Mouse (Mus musculus): ENCODE results near the gene Ifi44. TPM values are rescaled to one million over a fixed set of nuclear protein-coding genes. Genes with fewer than 3 reads are reported as not detected.

Gene Ifi44
- polyA plus RNA-seq (2015; fragmentation: Nextera tagmentation; extraction: Ambion mirVana), result 0.63 and 1.1 TPM in 2 replicates

GRCm38 (mm10) chr3:151749737-151750136, at the start of gene Ifi44:
Gene Ifi44, minus strand, starts transcription at chr3:151749960.
- no peak for ATAC-seq (ENCODE audit: insufficient number of reproducible peaks, low FRiP score, low TSS enrichment, low read depth)
- Histone ChIP-seq H3K9ac (no peak within 1 kb of the TSS), H3K4me1 (no peaks in the 10 kb centered on the region), H3K36me3 (no peaks in the 10 kb centered on the region), H3K9me3 (no peaks in the 10 kb centered on the region), H3K4me2 (no peak within 1 kb of the TSS), H3K27me3 (no peaks in the 10 kb centered on the region), H3K4me3 (no peak within 1 kb of the TSS), H3K27ac (no peak within 1 kb of the TSS)
- 34% methylated on average over 7 of the region's 7 CpGs for WGBS

GRCm38 (mm10) chr3:151788622-151789021, 38.9 kb upstream of the Ifi44 start:
- 73% methylated on average over 8 of the region's 8 CpGs for WGBS

GRCm38 (mm10) chr3:151775089-151775488, 25.3 kb upstream of the Ifi44 start:
- 63% methylated on average over 4 of the region's 4 CpGs for WGBS
- no peaks in the 10 kb centered on the region for H3K27me3 ChIP-seq
- H3K4me3 ChIP-seq, result no peak overlapping the region
- no peaks in the 10 kb centered on the region for H3K4me1 ChIP-seq
- no peaks in the 10 kb centered on the region for H3K9me3 ChIP-seq
- no peak overlapping the region for H3K27ac ChIP-seq
- H3K4me2 ChIP-seq, result no peak overlapping the region
- H3K9ac ChIP-seq, result no peak overlapping the region
- ATAC-seq (ENCODE audit: insufficient number of reproducible peaks, low FRiP score, low TSS enrichment, low read depth), result no peak
- no peaks in the 10 kb centered on the region for H3K36me3 ChIP-seq

More at GRCm38 (mm10) chr3:151788622-151789021, 38.9 kb upstream of the Ifi44 start:
- Histone ChIP-seq H3K36me3 (no peaks in the 10 kb centered on the region), H3K27me3 (no peaks in the 10 kb centered on the region), H3K27ac (no peak overlapping the region), H3K4me2 (no peak overlapping the region), H3K4me1 (no peaks in the 10 kb centered on the region), H3K4me3 (no peak overlapping the region), H3K9me3 (no peaks in the 10 kb centered on the region), H3K9ac (no peak overlapping the region)
- ATAC-seq (ENCODE audit: insufficient number of reproducible peaks, low FRiP score, low TSS enrichment, low read depth), result no peak

GRCm38 (mm10) chr3:151771074-151771473, 21.3 kb upstream of the Ifi44 start:
- Histone ChIP-seq H3K9me3 (no peaks in the 10 kb centered on the region), H3K4me2 (no peak overlapping the region), H3K9ac (no peak overlapping the region), H3K4me1 (no peaks in the 10 kb centered on the region), H3K4me3 (no peak overlapping the region), H3K27me3 (no peaks in the 10 kb centered on the region), H3K36me3 (no peaks in the 10 kb centered on the region), H3K27ac (no peak overlapping the region)
- WGBS, result 44% methylated on average over 3 of the region's 3 CpGs
- ATAC-seq (ENCODE audit: insufficient number of reproducible peaks, low FRiP score, low TSS enrichment, low read depth), result no peak

- Histone ChIP-seq H3K9me3 (no peaks in the 10 kb centered on the region), H3K9ac (no peak overlapping the region), H3K4me3 (no peak overlapping the region), H3K27me3 (no peaks in the 10 kb centered on the region), H3K4me1 (no peaks in the 10 kb centered on the region), H3K4me2 (no peak overlapping the region), H3K27ac (no peak overlapping the region), H3K36me3 (no peaks in the 10 kb centered on the region)
- ATAC-seq (ENCODE audit: insufficient number of reproducible peaks, low FRiP score, low TSS enrichment, low read depth), result no peak
- 90% methylated on average over 1 of the region's 1 CpGs for WGBS
Observed at GRCm38 (mm10) chr3:151748514-151748913, 1.2 kb downstream of the Ifi44 start.

GRCm38 (mm10) chr3:151746058-151746457, 3.7 kb downstream of the Ifi44 start:
- H3K9ac ChIP-seq, result no peak overlapping the region
- H3K27ac ChIP-seq, result no peak overlapping the region
- ATAC-seq (ENCODE audit: insufficient number of reproducible peaks, low FRiP score, low TSS enrichment, low read depth), result no peak
- H3K4me1 ChIP-seq, result no peaks in the 10 kb centered on the region
- 90% methylated on average over 8 of the region's 8 CpGs for WGBS
- no peaks in the 10 kb centered on the region for H3K27me3 ChIP-seq
- no peak overlapping the region for H3K4me3 ChIP-seq
- no peaks in the 10 kb centered on the region for H3K9me3 ChIP-seq
- H3K36me3 ChIP-seq, result no peaks in the 10 kb centered on the region
- H3K4me2 ChIP-seq, result no peak overlapping the region

- H3K27ac ChIP-seq, result no peak overlapping the region
- H3K9ac ChIP-seq, result no peak overlapping the region
- H3K4me1 ChIP-seq, result no peaks in the 10 kb centered on the region
- no peaks in the 10 kb centered on the region for H3K27me3 ChIP-seq
- no peaks in the 10 kb centered on the region for H3K9me3 ChIP-seq
- H3K36me3 ChIP-seq, result no peaks in the 10 kb centered on the region
- H3K4me2 ChIP-seq, result no peak overlapping the region
- no peak for ATAC-seq (ENCODE audit: insufficient number of reproducible peaks, low FRiP score, low TSS enrichment, low read depth)
- H3K4me3 ChIP-seq, result no peak overlapping the region
- 58% methylated on average over 1 of the region's 1 CpGs for WGBS
Observed at GRCm38 (mm10) chr3:151742223-151742622, 7.5 kb downstream of the Ifi44 start.

- H3K9ac ChIP-seq, result no peak overlapping the region
- no peak overlapping the region for H3K4me3 ChIP-seq
- H3K36me3 ChIP-seq, result no peaks in the 10 kb centered on the region
- no peak for ATAC-seq (ENCODE audit: insufficient number of reproducible peaks, low FRiP score, low TSS enrichment, low read depth)
- no peak overlapping the region for H3K27ac ChIP-seq
- 22% methylated on average over 1 of the region's 1 CpGs for WGBS
- H3K9me3 ChIP-seq, result no peaks in the 10 kb centered on the region
- no peaks in the 10 kb centered on the region for H3K4me1 ChIP-seq
- H3K4me2 ChIP-seq, result no peak overlapping the region
- H3K27me3 ChIP-seq, result no peaks in the 10 kb centered on the region
Observed at GRCm38 (mm10) chr3:151716246-151716645, 33.5 kb downstream of the Ifi44 start.

GRCm38 (mm10) chr3:151707335-151707734, 42.4 kb downstream of the Ifi44 start:
- no peak overlapping the region for H3K27ac ChIP-seq
- no peaks in the 10 kb centered on the region for H3K27me3 ChIP-seq
- H3K36me3 ChIP-seq, result no peaks in the 10 kb centered on the region
- no peak overlapping the region for H3K9ac ChIP-seq
- no peaks in the 10 kb centered on the region for H3K4me1 ChIP-seq
- H3K4me2 ChIP-seq, result no peak overlapping the region
- ATAC-seq (ENCODE audit: insufficient number of reproducible peaks, low FRiP score, low TSS enrichment, low read depth), result no peak
- 83% methylated on average over 4 of the region's 4 CpGs for WGBS
- no peak overlapping the region for H3K4me3 ChIP-seq
- H3K9me3 ChIP-seq, result no peaks in the 10 kb centered on the region

Other genes with a start within 250 kb of the Ifi44 start
- gene Ifi44l, start 12.9 kb upstream of the Ifi44 start, polyA plus RNA-seq (2015; fragmentation: Nextera tagmentation; extraction: Ambion mirVana), result not detected in 2 replicates
- 9.0 and 10.1 TPM in 2 replicates for gene Ptgfr, start 87.7 kb upstream of the Ifi44 start, polyA plus RNA-seq (2015; fragmentation: Nextera tagmentation; extraction: Ambion mirVana)